Mouse (Mus musculus): Measurements from ENCODE around the gene Ppm1n. TPM values are rescaled to one million over a fixed set of nuclear protein-coding genes. Genes with fewer than 3 reads are reported as not detected.

The Ppm1n gene
- total and polyA plus RNA-seq, 3 experiments, result not detected

DNA sequence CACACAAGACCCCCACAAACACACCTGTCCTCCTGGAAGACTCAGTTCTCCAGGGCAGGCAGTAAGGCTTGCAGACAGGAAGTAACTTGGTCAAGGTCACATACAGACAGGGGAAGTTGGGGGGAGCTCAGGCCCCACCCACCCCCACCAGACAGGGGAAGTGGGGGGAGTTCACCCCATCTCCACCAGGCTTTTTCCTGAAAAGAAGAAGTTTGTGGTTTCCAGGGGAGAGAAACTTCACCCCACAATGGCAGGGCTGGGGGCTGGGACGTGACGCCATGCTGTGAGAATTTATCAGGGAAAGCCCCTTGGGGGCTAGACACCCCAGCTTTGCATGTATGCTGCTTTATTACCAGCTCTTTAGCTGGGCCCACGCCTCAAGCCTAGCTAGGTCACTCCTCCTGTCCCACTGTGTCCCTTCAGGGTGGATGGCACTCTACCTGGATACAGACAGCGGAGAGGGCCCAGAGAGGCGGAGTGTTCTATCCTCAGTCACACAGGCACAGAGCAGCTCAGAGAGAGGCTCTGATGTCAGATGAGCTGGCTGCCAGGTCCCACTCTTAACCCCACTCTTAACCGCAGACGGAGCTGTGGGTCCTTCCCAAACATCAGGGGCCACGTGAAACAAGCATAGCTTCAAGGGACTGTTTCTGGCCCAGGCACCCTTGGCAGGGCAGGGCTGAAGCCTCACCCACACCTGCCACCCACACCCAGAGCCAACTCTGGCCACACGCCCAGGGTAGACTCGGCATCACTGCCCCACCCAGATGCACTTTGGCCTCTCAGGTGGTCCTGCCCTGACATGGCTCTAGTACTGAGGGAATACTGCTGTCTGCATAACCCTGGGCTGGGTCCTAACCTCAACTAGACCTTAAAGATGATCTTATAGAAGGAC, 13.7 kb downstream of the Ppm1n start:
- DNase-seq (ENCODE audit: low read depth, low spot score), result peak; percentile 94
- peaks cover 0 to 29% of the 10 kb centered on the region in 2 experiments; a peak in 3 of 4 replicates for H3K36me3 ChIP-seq (ENCODE audit: control insufficient read depth in 1 of 2, insufficient read depth in 2 of 2, low read length in 2 of 2)
- peak overlapping the region; percentile 27 to 37 for H3K4me3 ChIP-seq (ENCODE audit: control insufficient read depth in 1 of 2, insufficient read depth in 1 of 2, low read depth in 2 of 2, low read length in 2 of 2)

DNA sequence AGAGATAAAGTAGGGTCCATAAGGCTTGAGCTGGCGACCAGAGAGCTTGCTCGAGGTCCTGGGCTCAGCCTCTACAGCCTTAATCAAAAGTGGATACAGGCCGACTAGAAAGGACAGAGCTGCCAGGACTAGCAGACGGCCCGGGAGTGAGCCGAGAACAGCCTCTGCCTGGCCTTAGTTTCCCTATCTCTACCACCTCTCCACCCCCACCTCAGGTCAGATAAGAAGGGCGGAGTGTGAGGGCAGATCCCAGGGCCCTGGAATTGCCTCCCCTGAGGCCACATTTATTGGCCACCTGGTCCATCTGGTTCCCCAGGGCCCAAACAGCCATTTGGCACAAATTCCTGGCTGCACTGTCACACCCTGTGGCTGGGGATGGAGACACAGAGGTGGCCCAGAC, 14.7 kb downstream of the Ppm1n start:
- Histone ChIP-seq H3K9me3 (replicated peaks; ENCODE audit: insufficient read depth, low read length) (no peaks in the 10 kb centered on the region), H3K27ac (ENCODE audit: control insufficient read depth, low read depth, low read length) (peak overlapping the region; percentile 95), H3K4me1 (ENCODE audit: control insufficient read depth in 1 of 2, insufficient read depth in 2 of 2, low read length in 2 of 2) (peaks cover 9 to 40% of the 10 kb centered on the region in 2 experiments), H3K4me3 (ENCODE audit: control insufficient read depth in 1 of 2, insufficient read depth in 1 of 2, low read depth in 2 of 2, low read length in 2 of 2) (peak overlapping the region; percentile 27 to 37), H3K79me2 (ENCODE audit: control insufficient read depth, insufficient read depth, low read length, poor library complexity) (peaks cover 36% of the 10 kb centered on the region), H3K36me3 (ENCODE audit: control insufficient read depth in 1 of 2, insufficient read depth in 2 of 2, low read length in 2 of 2) (peaks cover 0 to 29% of the 10 kb centered on the region in 2 experiments; a peak in 3 of 4 replicates), H3K27me3 (ENCODE audit: control insufficient read depth in 1 of 2, insufficient read depth in 2 of 2, low read length in 2 of 2) (no peaks in the 10 kb centered on the region), H3K9ac (ENCODE audit: control insufficient read depth, low read depth, low read length, poor library complexity, severe bottlenecking) (peak overlapping the region; percentile 55)
- peak; percentile 65 for DNase-seq (ENCODE audit: low read depth, low spot score)
- no peak for TF ChIP-seq JUND (IDR thresholded peaks at IDR 0.05; ENCODE audit: low read depth, low read length)
- no peak for TF ChIP-seq E2F4 (IDR thresholded peaks at IDR 0.05; ENCODE audit: borderline replicate concordance, low read depth, low read length)
- peak; percentile 67 for TF ChIP-seq TCF12 (IDR thresholded peaks at IDR 0.05; ENCODE audit: low read depth, low read length)
- TF ChIP-seq GABPA (IDR thresholded peaks at IDR 0.05; ENCODE audit: low read depth, low read length), result no peak
- no peak for TF ChIP-seq USF1 (IDR thresholded peaks at IDR 0.05; ENCODE audit: low read depth, low read length)
- TF ChIP-seq RAD21 (IDR thresholded peaks at IDR 0.05; ENCODE audit: low read depth, low read length), result no peak
- TF ChIP-seq TAL1 (IDR thresholded peaks at IDR 0.05; ENCODE audit: low read length), result no peak; the same call in none of the 2 replicates
- TF ChIP-seq RCOR1 (IDR thresholded peaks at IDR 0.05; ENCODE audit: low read depth, low read length), result peak; percentile 64
- no peak for TF ChIP-seq MAFK (IDR thresholded peaks at IDR 0.05; ENCODE audit: borderline replicate concordance, low read depth, low read length)
- TF ChIP-seq SMC3 (IDR thresholded peaks at IDR 0.05; ENCODE audit: low read depth, low read length), result no peak
- TF ChIP-seq SIN3A (IDR thresholded peaks at IDR 0.05; ENCODE audit: low read length), result no peak; the same call in 1 of the 2 replicates
- no peak for TF ChIP-seq KAT2A (conservative IDR thresholded peaks at IDR 0.05; ENCODE audit: low read depth, low read length)
- TF ChIP-seq NRF1 (IDR thresholded peaks at IDR 0.05; ENCODE audit: insufficient read depth, low read depth, low read length, poor library complexity, severe bottlenecking), result no peak
- 0 out of 2 replicates have a peak, but pooled peaks have one; percentile 48 for TF ChIP-seq TBP (IDR thresholded peaks at IDR 0.05; ENCODE audit: low read depth, low read length)
- TF ChIP-seq MAZ (IDR thresholded peaks at IDR 0.05; ENCODE audit: low read depth, low read length), result no peak; the same call in 1 of the 2 replicates
- peak in 1 of 2 experiments; percentile 71 for TF ChIP-seq EP300 (IDR thresholded peaks at IDR 0.05; ENCODE audit: low read depth in 1 of 2, low read length in 2 of 2)
- TF ChIP-seq ZNF384 (IDR thresholded peaks at IDR 0.05; ENCODE audit: low read depth, low read length), result no peak
- TF ChIP-seq BHLHE40 (IDR thresholded peaks at IDR 0.05; ENCODE audit: borderline replicate concordance, low read depth, low read length), result no peak
- 0 out of 2 replicates have a peak, but pooled peaks have one; percentile 9 for TF ChIP-seq MXI1 (IDR thresholded peaks at IDR 0.05; ENCODE audit: low read depth, low read length)

More for the DNA sequence above, 13.7 kb downstream of the Ppm1n start:
- Histone ChIP-seq H3K9me3 (replicated peaks; ENCODE audit: insufficient read depth, low read length) (no peaks in the 10 kb centered on the region), H3K4me1 (ENCODE audit: control insufficient read depth in 1 of 2, insufficient read depth in 2 of 2, low read length in 2 of 2) (peaks cover 9 to 40% of the 10 kb centered on the region in 2 experiments), H3K9ac (ENCODE audit: control insufficient read depth, low read depth, low read length, poor library complexity, severe bottlenecking) (peak overlapping the region; percentile 66), H3K27ac (ENCODE audit: control insufficient read depth, low read depth, low read length) (peak overlapping the region; percentile 95), H3K27me3 (ENCODE audit: control insufficient read depth in 1 of 2, insufficient read depth in 2 of 2, low read length in 2 of 2) (no peaks in the 10 kb centered on the region), H3K79me2 (ENCODE audit: control insufficient read depth, insufficient read depth, low read length, poor library complexity) (peaks cover 46% of the 10 kb centered on the region)
- TF ChIP-seq ZNF384 (IDR thresholded peaks at IDR 0.05; ENCODE audit: low read depth, low read length) (no peak), SIN3A (IDR thresholded peaks at IDR 0.05; ENCODE audit: low read length) (peak; percentile 89), GABPA (IDR thresholded peaks at IDR 0.05; ENCODE audit: low read depth, low read length) (no peak), MAFK (IDR thresholded peaks at IDR 0.05; ENCODE audit: borderline replicate concordance, low read depth, low read length) (no peak), TCF12 (IDR thresholded peaks at IDR 0.05; ENCODE audit: low read depth, low read length) (peak; percentile 62), MXI1 (IDR thresholded peaks at IDR 0.05; ENCODE audit: low read depth, low read length) (peak; percentile 66), POLR2A (IDR thresholded peaks at IDR 0.05; ENCODE audit: control insufficient read depth in 1 of 2, insufficient read depth in 1 of 2, low read depth in 1 of 2, low read length in 2 of 2, poor library complexity in 1 of 2) (peak in 1 of 2 experiments; percentile 57; a peak in 2 of 4 replicates), POLR2AphosphoS5 (IDR thresholded peaks at IDR 0.05; ENCODE audit: borderline replicate concordance, low read depth, low read length) (no peak), USF1 (IDR thresholded peaks at IDR 0.05; ENCODE audit: low read depth, low read length) (0 out of 2 replicates have a peak, but pooled peaks have one; percentile 23), CHD2 (IDR thresholded peaks at IDR 0.05; ENCODE audit: low read length) (peak; percentile 68), GATA1 (IDR thresholded peaks at IDR 0.05; ENCODE audit: low read depth, low read length) (no peak), NELFE (IDR thresholded peaks at IDR 0.05; ENCODE audit: low read depth, low read length) (peak; percentile 56), MAZ (IDR thresholded peaks at IDR 0.05; ENCODE audit: low read depth, low read length) (peak; percentile 98), ETS1 (IDR thresholded peaks at IDR 0.05; ENCODE audit: low read depth, low read length) (peak; percentile 90), MYC (IDR thresholded peaks at IDR 0.05; ENCODE audit: low read depth, low read length) (peak; percentile 52; the same call in 1 of the 2 replicates), TAL1 (IDR thresholded peaks at IDR 0.05; ENCODE audit: low read length) (no peak; the same call in 1 of the 2 replicates), BHLHE40 (IDR thresholded peaks at IDR 0.05; ENCODE audit: borderline replicate concordance, low read depth, low read length) (peak; percentile 46; the same call in 1 of the 2 replicates), RCOR1 (IDR thresholded peaks at IDR 0.05; ENCODE audit: low read depth, low read length) (peak; percentile 72), POLR2AphosphoS2 (IDR thresholded peaks at IDR 0.05; ENCODE audit: low read length) (no peak), TBP (IDR thresholded peaks at IDR 0.05; ENCODE audit: low read depth, low read length) (0 out of 2 replicates have a peak, but pooled peaks have one; percentile 49), EP300 (IDR thresholded peaks at IDR 0.05; ENCODE audit: low read depth in 1 of 2, low read length in 2 of 2) (peak; percentile 73 to 86), HCFC1 (IDR thresholded peaks at IDR 0.05; ENCODE audit: low read depth, low read length) (peak; percentile 78), ZKSCAN1 (IDR thresholded peaks at IDR 0.05; ENCODE audit: low read depth, low read length) (no peak), MEF2A (IDR thresholded peaks at IDR 0.05; ENCODE audit: extremely low read depth, insufficient replicate concordance, low read depth, low read length, poor library complexity, severe bottlenecking) (0 out of 2 replicates have a peak, but pooled peaks have one; percentile 14), ELF1 (IDR thresholded peaks at IDR 0.05; ENCODE audit: low read depth, low read length) (peak; percentile 79)

Data from MEL (cell line).